Mouse (Mus musculus): ENCODE data around the gene Bhlhe23. TPM values are rescaled to one million over a fixed set of nuclear protein-coding genes. Genes with fewer than 3 reads are reported as not detected.

The Bhlhe23 gene
- total RNA-seq, 2 experiments from 2014 or later, result 0.14 TPM; not detected in 1

- no peak for DNase-seq (ENCODE audit: low spot score in 2 of 2)
Observed at GRCm38 (mm10) chr2:180726658-180727442, 49.9 kb downstream of the Bhlhe23 start.

- no peak for DNase-seq (ENCODE audit: low spot score in 2 of 2)
Observed at GRCm38 (mm10) chr2:180725856-180726629, 50.7 kb downstream of the Bhlhe23 start.

- no peak for DNase-seq (ENCODE audit: low spot score in 2 of 2)
Observed at GRCm38 (mm10) chr2:180725414-180725778, 51.3 kb downstream of the Bhlhe23 start.

- no peak for DNase-seq (ENCODE audit: low spot score in 2 of 2)
Observed at GRCm38 (mm10) chr2:180724585-180725413, 51.9 kb downstream of the Bhlhe23 start, which contains the start of gene Slc17a9. Slc17a9 (plus strand) TSS chr2:180725263.

Other genes starting within 250 kb of the Bhlhe23 start
- 10 to 100 TPM; 19.2 to 19.4 TPM for gene Mrgbp, start 195.6 kb downstream of the Bhlhe23 start, total RNA-seq (2021)
- 10 to 100 TPM; 31.2 to 33.7 TPM for gene Ogfr, start 187.7 kb downstream of the Bhlhe23 start, total RNA-seq (2021)
- 1 to 10 TPM; 3.5 to 4.4 TPM for gene Col9a3, start 179.1 kb downstream of the Bhlhe23 start, total RNA-seq (2021)
- under 1 TPM; 0.30 to 0.37 TPM for gene Tcfl5, start 134.2 kb downstream of the Bhlhe23 start, total RNA-seq (2021)
- 10 to 100 TPM; 56.2 to 59.1 TPM for gene Dido1, start 66.9 kb downstream of the Bhlhe23 start, total RNA-seq (2021)
- gene Gid8, start 66.8 kb downstream of the Bhlhe23 start, total RNA-seq (2021), result 10 to 100 TPM; 63.9 to 67.2 TPM
- gene Slc17a9, start 51.6 kb downstream of the Bhlhe23 start, total RNA-seq (2021), result under 1 TPM; 0.26 to 0.37 TPM
- 10 to 100 TPM; 59.0 to 59.7 TPM for gene Ythdf1, start 144.0 kb upstream of the Bhlhe23 start, total RNA-seq (2021)
- gene Birc7, start 152.1 kb upstream of the Bhlhe23 start, total RNA-seq (2021), result not detected
- gene Nkain4, start 177.8 kb upstream of the Bhlhe23 start, total RNA-seq (2021), result 10 to 100 TPM; 43.2 to 44.2 TPM
- gene Arfgap1, start 190.3 kb upstream of the Bhlhe23 start, total RNA-seq (2021), result 100 to 1,000 TPM; 141 to 151 TPM
- gene Col20a1, start 209.6 kb upstream of the Bhlhe23 start, total RNA-seq (2021), result 1 to 10 TPM in 1 of 2 experiments, under 1 TPM in 1; 0.82 to 1.1 TPM

Measured in left cerebral cortex, adult 18-20 months (tissue).